Mouse (Mus musculus) erythroblast, embryonic 14.5 days (primary cell): ENCODE measurements around the gene Tmod2. TPM values are rescaled to one million over a fixed set of nuclear protein-coding genes. Genes with fewer than 3 reads are reported as not detected.
A peak's percentile ranks its signal among the peaks of the same experiment; 100 is the strongest.

Source experiments
- H3K27me3 ChIP-seq: 2 replicates; pipeline ENCODE4 v1.6.1; 2012; ENCODE audit warnings: inconsistent platforms; ENCODE audit not compliant: control insufficient read depth
- H3K36me3 ChIP-seq: 2 replicates; pipeline ENCODE4 v1.6.1; 2012; ENCODE audit warnings: mild to moderate bottlenecking, inconsistent platforms; ENCODE audit not compliant: control insufficient read depth
- H3K4me1 ChIP-seq: 2 replicates; pipeline ENCODE4 v1.6.1; 2012; ENCODE audit warnings: inconsistent platforms; ENCODE audit not compliant: control insufficient read depth
- H3K4me3 ChIP-seq: replicated peaks from 2 replicates; pipeline ENCODE3; 2012; ENCODE audit warnings: moderate library complexity, mild to moderate bottlenecking, inconsistent platforms
- H3K9me3 ChIP-seq: 2 replicates; pipeline ENCODE4 v1.6.1; 2012; ENCODE audit warnings: low read length, inconsistent platforms, mixed read lengths; ENCODE audit not compliant: control insufficient read depth
- GATA1 ChIP-seq: IDR thresholded peaks from 2 replicates; pipeline ENCODE4 v1.6.1; 2012; ENCODE audit warnings: low read length, inconsistent platforms, mixed read lengths
- TAL1 ChIP-seq: IDR thresholded peaks from 3 replicates; pipeline ENCODE4 v1.6.1; 2012; ENCODE audit warnings: low read length, inconsistent platforms, mixed read lengths
- polyA plus RNA-seq: library from polyadenylated mRNA; stranded (reverse); fragments of >175 nt; gene quantifications from 2 replicates; pipeline ENCODE4 v1.2.3, GENCODE M21; 2012

Gene Tmod2
- polyA plus RNA-seq, 1 experiment, result not detected

DNA sequence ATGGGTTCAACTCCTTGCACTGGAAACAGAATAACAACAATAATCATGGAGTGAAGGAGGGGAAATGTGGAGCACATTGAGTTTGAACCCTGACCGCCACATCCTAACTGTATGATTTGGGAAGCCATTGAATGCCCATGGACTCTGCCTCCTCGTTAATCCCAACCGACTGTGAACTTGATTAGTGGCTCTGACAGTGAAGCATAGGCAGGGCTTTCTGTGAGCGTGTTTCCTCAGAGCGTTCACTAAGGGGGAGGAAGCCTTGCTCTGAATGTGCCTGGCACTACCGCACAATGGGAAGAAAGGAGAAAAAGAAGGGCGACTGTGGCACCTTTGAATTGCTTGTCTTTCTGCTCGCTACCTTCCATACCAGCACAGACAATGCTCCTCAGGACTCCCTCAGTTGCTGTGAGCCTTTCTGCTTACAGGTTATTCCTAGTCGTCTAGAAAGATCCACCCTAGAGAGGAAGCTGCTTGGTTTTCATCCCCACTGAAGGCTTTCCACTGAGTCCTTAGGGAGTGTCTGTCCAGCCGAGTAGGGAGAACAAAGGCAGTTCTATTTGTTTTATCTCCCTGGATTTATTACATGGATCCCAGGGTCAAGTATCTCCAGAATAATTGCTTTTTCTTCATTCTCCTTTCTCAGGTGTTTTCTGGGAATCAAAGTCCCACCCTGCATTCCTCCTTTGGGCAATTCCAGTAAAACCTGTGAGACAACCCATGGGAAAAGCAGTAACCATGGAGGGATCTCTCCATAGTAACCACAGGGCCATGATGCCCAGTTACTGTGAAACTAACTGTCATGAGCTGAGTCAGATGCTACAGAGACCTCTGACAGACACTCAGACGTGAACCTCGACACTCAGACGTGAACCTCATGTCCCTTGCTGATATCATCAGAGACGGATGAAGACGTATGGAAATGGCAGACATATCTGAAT, 21.0 kb downstream of the Tmod2 start:
- Histone ChIP-seq H3K4me1 (no peaks in the 10 kb centered on the region), H3K36me3 (no peaks in the 10 kb centered on the region), H3K9me3 (no peaks in the 10 kb centered on the region; the same call in 1 of the 2 replicates), H3K27me3 (no peaks in the 10 kb centered on the region), H3K4me3 (no peak overlapping the region)
- TF ChIP-seq GATA1, result no peak
- no peak for TF ChIP-seq TAL1

GRCm38 (mm10) chr9:75581694-75582350, 29.3 kb downstream of the Tmod2 start:
- TF ChIP-seq TAL1, result no peak
- no peak for TF ChIP-seq GATA1
- no peaks in the 10 kb centered on the region for H3K27me3 ChIP-seq
- no peaks in the 10 kb centered on the region for H3K9me3 ChIP-seq

GRCm38 (mm10) chr9:75579321-75579720, 31.8 kb downstream of the Tmod2 start:
- TF ChIP-seq TAL1 (no peak), GATA1 (no peak)
- Histone ChIP-seq H3K27me3 (no peaks in the 10 kb centered on the region), H3K4me1 (no peaks in the 10 kb centered on the region), H3K4me3 (no peak overlapping the region), H3K36me3 (no peaks in the 10 kb centered on the region), H3K9me3 (no peaks in the 10 kb centered on the region)

More at GRCm38 (mm10) chr9:75581694-75582350, 29.3 kb downstream of the Tmod2 start:
- Histone ChIP-seq H3K36me3 (no peaks in the 10 kb centered on the region), H3K4me3 (no peak overlapping the region), H3K4me1 (no peaks in the 10 kb centered on the region)

DNA sequence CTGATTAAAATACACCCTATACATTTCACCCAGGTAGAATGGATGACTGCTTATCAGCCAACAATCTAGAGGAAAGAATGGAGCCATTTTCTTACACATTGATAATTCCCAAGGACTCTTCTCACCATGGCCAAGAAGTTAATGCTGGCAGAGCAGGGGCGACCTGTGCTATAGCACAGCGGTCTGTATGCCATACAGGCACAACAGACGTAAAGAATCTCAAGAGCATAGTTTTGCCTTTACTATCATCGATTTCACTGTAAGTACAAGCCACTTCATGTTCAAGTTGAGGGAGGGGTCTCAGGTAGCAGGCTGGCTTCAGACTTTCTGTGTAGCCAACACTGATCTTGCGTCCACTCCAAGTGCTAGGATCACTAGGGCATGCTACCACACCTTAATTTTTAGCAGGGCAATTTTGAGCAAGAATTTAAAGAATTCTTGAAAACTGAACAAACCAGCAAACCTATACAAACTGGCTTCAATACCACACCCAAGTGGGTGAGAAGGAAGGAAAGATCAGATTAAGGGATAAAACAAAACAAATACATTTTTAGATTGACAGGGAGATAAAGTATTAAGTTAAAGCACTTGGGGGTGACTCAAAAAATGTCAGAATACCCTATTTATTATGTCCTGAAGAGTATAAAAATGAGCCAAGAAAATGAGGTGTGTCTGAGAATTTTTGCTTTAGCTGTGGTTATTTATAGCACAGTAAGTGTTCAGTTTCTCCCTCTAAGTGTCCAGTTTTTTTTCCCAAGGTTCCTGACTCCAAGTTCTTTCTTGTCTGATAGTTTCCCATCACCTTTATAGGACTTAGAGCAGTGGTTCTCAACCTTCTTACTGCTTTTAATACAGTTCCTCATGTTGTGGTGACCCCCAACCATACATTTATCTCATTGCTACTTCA, 39.8 kb downstream of the Tmod2 start:
- Histone ChIP-seq H3K9me3 (no peaks in the 10 kb centered on the region), H3K4me3 (no peak overlapping the region), H3K27me3 (peaks cover 11% of the 10 kb centered on the region), H3K36me3 (no peaks in the 10 kb centered on the region), H3K4me1 (no peaks in the 10 kb centered on the region)
- no peak for TF ChIP-seq TAL1
- TF ChIP-seq GATA1, result no peak

DNA sequence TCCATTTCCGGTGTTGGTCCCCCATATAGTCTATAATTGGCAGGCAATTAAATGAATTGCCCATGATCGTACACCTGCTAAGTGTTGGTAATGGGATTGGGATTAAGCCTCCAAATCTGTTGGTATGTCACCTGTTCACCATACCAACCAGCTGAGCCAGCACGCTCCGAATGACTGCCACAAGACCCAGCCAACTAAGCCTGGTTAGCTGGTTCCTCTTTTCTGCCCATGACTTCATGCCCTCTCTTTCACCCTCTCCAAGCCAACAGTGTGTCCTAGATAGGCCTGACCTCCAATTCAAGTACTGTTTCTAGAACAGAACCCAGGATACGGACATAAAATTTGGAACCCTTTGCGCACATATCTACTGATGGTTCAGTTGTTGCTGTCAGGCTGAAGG, 42.7 kb downstream of the Tmod2 start:
- TF ChIP-seq GATA1 (no peak), TAL1 (no peak)
- Histone ChIP-seq H3K4me1 (peaks cover 12% of the 10 kb centered on the region), H3K4me3 (no peak overlapping the region), H3K36me3 (no peaks in the 10 kb centered on the region), H3K27me3 (peaks cover 11% of the 10 kb centered on the region), H3K9me3 (no peaks in the 10 kb centered on the region)

DNA sequence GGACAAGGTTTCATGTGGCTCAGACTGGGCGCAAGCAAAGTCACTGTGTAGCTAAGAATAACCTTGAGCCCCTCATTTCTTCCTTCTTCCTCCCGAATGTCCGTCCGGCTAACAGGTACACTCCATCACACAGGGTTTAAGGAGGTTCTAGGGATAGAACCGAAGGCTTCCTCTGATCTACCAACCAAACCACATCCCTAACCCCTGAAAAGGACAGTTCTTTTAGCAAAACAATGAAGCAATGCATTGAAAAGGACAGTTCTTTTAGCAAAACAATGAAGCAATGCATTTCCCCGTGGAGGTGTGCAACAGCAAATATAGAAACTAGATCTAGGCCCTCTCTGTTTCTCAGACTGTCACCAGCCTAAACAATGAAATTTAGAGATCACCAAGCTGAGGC, 46.2 kb downstream of the Tmod2 start:
- H3K9me3 ChIP-seq, result no peaks in the 10 kb centered on the region
- no peaks in the 10 kb centered on the region for H3K36me3 ChIP-seq
- peaks cover 32% of the 10 kb centered on the region for H3K4me1 ChIP-seq
- TF ChIP-seq GATA1 (no peak), TAL1 (no peak)
- no peak overlapping the region for H3K4me3 ChIP-seq
- peaks cover 17% of the 10 kb centered on the region for H3K27me3 ChIP-seq

- TF ChIP-seq TAL1 (peak; percentile 42; the same call in 2 of the 3 replicates), GATA1 (peak; percentile 22; the same call in 1 of the 2 replicates)
- H3K36me3 ChIP-seq, result no peaks in the 10 kb centered on the region
- peaks cover 12% of the 10 kb centered on the region for H3K27me3 ChIP-seq
- H3K9me3 ChIP-seq, result no peaks in the 10 kb centered on the region
- peaks cover 45% of the 10 kb centered on the region for H3K4me1 ChIP-seq
- peak overlapping the region; percentile 40 for H3K4me3 ChIP-seq
Measured at GRCm38 (mm10) chr9:75563622-75564021, 47.5 kb downstream of the Tmod2 start.

DNA sequence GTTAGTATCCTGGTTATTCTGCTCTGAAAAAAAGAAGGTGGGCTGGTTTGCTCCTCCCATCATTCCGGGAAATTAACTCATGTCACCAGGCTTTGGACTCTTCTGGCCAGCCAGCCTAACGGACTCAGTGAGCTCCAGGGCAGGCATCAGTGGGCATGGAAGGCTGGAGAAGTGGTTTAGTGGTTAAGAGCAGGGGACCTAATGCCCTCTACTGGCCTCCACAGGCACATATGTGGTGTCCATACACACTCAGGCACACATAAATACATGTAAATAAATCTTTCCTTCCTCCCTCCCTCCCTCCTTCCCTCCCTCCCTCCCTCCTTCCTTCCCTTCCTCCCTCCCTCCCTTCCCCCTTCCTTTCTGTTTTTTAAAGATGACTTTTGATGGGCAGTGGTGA, 47.9 kb downstream of the Tmod2 start:
- Histone ChIP-seq H3K4me1 (peaks cover 49% of the 10 kb centered on the region), H3K4me3 (peak overlapping the region; percentile 40)
- TF ChIP-seq TAL1 (no peak), GATA1 (no peak)

More for the DNA sequence above, 47.9 kb downstream of the Tmod2 start:
- H3K27me3 ChIP-seq, result peaks cover 10% of the 10 kb centered on the region
- no peaks in the 10 kb centered on the region for H3K9me3 ChIP-seq
- H3K36me3 ChIP-seq, result no peaks in the 10 kb centered on the region
